Mouse (Mus musculus) hindbrain, embryonic 12.5 days (tissue): ENCODE results near the gene Slc4a2. TPM values are rescaled to one million over a fixed set of nuclear protein-coding genes. Genes with fewer than 3 reads are reported as not detected.

Source experiments
- ATAC-seq: fragments of 200-750 bp; cut with Nextera tagmentation; 2 replicates; pipeline ENCODE4 v1.8.0; 2017; ENCODE audit warnings: moderate TSS enrichment; ENCODE audit not compliant: low FRiP score
- H3K27ac ChIP-seq: fragments of 300-500 bp; sonication (generic); 2 replicates; pipeline ENCODE4 v1.5.1; 2016; ENCODE audit warnings: mild to moderate bottlenecking
- H3K27me3 ChIP-seq: fragments of 300-500 bp; sonication (generic); 2 replicates; pipeline ENCODE4 v1.6.1; 2016; ENCODE audit warnings: mild to moderate bottlenecking
- H3K36me3 ChIP-seq: fragments of 300-500 bp; sonication (generic); 2 replicates; pipeline ENCODE4 v1.6.1; 2016; ENCODE audit warnings: mild to moderate bottlenecking
- H3K4me1 ChIP-seq: fragments of 300-500 bp; sonication (generic); 2 replicates; pipeline ENCODE4 v1.6.1; 2016
- H3K4me2 ChIP-seq: fragments of 300-500 bp; sonication (generic); replicated peaks from 2 replicates; pipeline ENCODE4 v1.6.1; 2016; ENCODE audit warnings: mild to moderate bottlenecking
- H3K4me3 ChIP-seq: fragments of 300-500 bp; sonication (generic); 2 replicates; pipeline ENCODE4 v1.5.1; 2016; ENCODE audit warnings: mild to moderate bottlenecking
- H3K9ac ChIP-seq: fragments of 300-500 bp; sonication (generic); 2 replicates; pipeline ENCODE4 v1.6.1; 2016; ENCODE audit warnings: mild to moderate bottlenecking, moderate library complexity
- H3K9me3 ChIP-seq: fragments of 300-500 bp; sonication (generic); replicated peaks from 2 replicates; pipeline ENCODE4 v1.6.1; 2016; ENCODE audit warnings: mild to moderate bottlenecking
- WGBS: fragments of 180-500 bp; shearing (Covaris S2); methylation state at CpG from one replicate; pipeline ENCODE4 v1.1.7; 2016; 5-methylcytosine and 5-hydroxymethylcytosine counted together
- polyA plus RNA-seq: library from polyadenylated mRNA; unstranded; fragments of >200 nt; fragmentation: Nextera tagmentation; extraction: Ambion mirVana; gene quantifications from 2 replicates; pipeline ENCODE4 v1.2.1, GENCODE M21; 2016

Gene Slc4a2
- polyA plus RNA-seq, 1 experiment from 2014 or later = 38.1 TPM

DNA sequence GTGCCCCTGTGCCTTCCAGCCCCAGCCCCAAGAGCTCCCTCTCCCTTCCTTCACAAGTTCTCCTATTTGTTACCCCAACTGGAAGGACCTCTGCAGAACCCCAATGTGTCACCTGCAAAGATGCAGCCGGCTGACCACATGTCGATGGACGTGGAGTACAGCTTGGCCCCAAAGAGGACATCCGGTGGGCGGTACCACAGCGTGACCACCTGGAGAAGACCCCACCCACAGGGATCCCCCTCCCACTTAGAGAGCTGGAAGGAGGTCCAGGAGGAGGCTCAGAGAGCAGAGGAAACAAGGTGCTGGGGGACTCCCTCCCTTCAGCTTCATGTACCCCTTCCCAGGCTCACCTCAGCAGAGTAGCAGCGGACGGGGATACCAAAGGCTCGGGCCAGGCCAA is 3.3 kb upstream of the Slc4a2 start:
- H3K9ac ChIP-seq = no peak overlapping the region
- no peaks in the 10 kb centered on the region for H3K27me3 ChIP-seq
- no peak for ATAC-seq
- no peak overlapping the region for H3K4me3 ChIP-seq
- H3K27ac ChIP-seq = no peak overlapping the region
- H3K4me1 ChIP-seq = peaks cover 34% of the 10 kb centered on the region
- H3K4me2 ChIP-seq = no peak overlapping the region
- WGBS = 91% methylated on average over 9 of the region's 9 CpGs
- no peaks in the 10 kb centered on the region for H3K9me3 ChIP-seq
- H3K36me3 ChIP-seq = peaks cover 25% of the 10 kb centered on the region

GRCm38 (mm10) chr5:24424004-24424781 is 556 bp downstream of the Slc4a2 start:
- peak overlapping the region; percentile 72 for H3K9ac ChIP-seq
- 13% methylated on average over 21 of the region's 21 CpGs for WGBS
- peak overlapping the region; percentile 90 for H3K27ac ChIP-seq
- H3K27me3 ChIP-seq = peaks cover 13% of the 10 kb centered on the region; the same call in 1 of the 2 replicates
- H3K4me1 ChIP-seq = peaks cover 61% of the 10 kb centered on the region
- 0 out of 2 replicates have a peak, but pooled peaks have one; percentile 1 for ATAC-seq
- peak overlapping the region; percentile 57 for H3K4me3 ChIP-seq
- H3K4me2 ChIP-seq = peak overlapping the region; percentile 80
- no peaks in the 10 kb centered on the region for H3K9me3 ChIP-seq
- peaks cover 20% of the 10 kb centered on the region for H3K36me3 ChIP-seq

- no peak for ATAC-seq
- H3K27me3 ChIP-seq = peaks cover 13% of the 10 kb centered on the region; the same call in 1 of the 2 replicates
- peak overlapping the region; percentile 69 for H3K9ac ChIP-seq
- peak overlapping the region; percentile 90 for H3K27ac ChIP-seq
- peak overlapping the region; percentile 57 for H3K4me3 ChIP-seq
- H3K4me1 ChIP-seq = peaks cover 61% of the 10 kb centered on the region
- peak overlapping the region; percentile 80 for H3K4me2 ChIP-seq
- under 1% methylated on average over 55 of the region's 60 CpGs for WGBS
- no peaks in the 10 kb centered on the region for H3K9me3 ChIP-seq
- H3K36me3 ChIP-seq = peaks cover 20% of the 10 kb centered on the region
These were observed 1.3 kb downstream of the Slc4a2 start for GRCm38 (mm10) chr5:24424861-24425411.

GRCm38 (mm10) chr5:24425421-24426036 is 1.9 kb downstream of the Slc4a2 start:
- under 1% methylated on average over 24 of the region's 30 CpGs for WGBS
- no peak for ATAC-seq
- Histone ChIP-seq H3K36me3 (peaks cover 19% of the 10 kb centered on the region), H3K27me3 (peaks cover 13% of the 10 kb centered on the region; the same call in 1 of the 2 replicates), H3K4me3 (peak overlapping the region; percentile 57), H3K4me2 (peak overlapping the region; percentile 80), H3K4me1 (peaks cover 61% of the 10 kb centered on the region), H3K27ac (peak overlapping the region; percentile 90; the same call in 1 of the 2 replicates), H3K9me3 (no peaks in the 10 kb centered on the region), H3K9ac (peak overlapping the region; percentile 69)

DNA sequence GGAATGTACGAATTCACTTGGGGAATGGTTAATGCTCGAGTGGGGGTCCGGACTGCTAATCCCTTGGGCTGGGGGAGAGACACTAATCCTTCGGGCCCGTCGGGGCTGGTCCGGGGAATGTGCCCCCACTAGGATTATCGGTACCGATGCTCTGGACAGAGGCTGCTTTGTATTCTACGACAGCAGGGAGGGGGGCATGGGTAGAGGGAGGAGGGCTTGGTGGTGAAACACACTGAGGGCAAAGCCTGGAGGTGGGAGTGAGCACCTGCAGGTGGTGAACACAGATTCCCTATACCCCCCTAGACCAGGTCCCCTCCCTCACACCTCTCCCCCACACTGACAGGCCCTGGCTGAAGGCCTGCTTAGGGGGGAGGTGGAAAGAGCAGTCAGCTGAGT is 2.4 kb downstream of the Slc4a2 start:
- WGBS = 1% methylated on average over 10 of the region's 10 CpGs
- H3K27ac ChIP-seq = peak overlapping the region; percentile 90; the same call in 1 of the 2 replicates

DNA sequence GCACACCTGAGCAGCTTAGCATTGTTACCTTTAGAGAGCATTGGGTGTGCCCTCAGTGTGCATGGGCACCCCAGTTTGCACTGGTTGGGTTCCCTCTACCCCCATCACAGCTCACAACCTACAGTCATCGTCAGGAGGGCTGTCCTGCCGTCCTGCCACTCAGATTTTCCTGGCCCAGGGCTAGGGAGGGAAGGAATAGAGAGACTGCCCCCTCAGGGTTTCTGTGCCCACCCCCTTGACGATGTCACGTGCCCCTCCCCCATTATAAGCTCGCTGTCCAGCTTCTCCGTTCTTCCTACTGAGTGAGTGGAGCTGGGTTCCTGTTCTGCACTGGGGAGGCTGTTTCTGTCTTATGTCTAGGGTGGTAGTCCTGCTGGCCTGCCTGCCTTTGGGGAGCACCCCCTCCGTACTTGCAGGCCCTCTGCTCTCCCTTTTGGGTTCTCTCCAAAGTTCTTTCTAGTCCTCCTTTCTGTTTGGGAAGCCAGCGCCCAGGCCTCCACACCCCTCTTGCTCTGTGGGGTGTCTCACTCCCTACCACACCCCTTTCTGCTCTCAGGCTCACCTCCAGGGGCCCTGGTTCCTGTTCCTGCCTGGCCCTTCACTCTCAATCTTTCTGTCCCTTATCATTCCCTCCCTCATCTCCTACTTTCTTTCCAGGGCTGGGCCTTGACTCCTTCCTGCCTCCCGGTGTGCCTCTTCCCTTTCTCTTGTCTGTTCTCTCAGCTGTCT is 3.1 kb downstream of the Slc4a2 start:
- Histone ChIP-seq H3K4me2 (peak overlapping the region; percentile 80), H3K4me3 (peak overlapping the region; percentile 57; the same call in 1 of the 2 replicates), H3K27me3 (peaks cover 13% of the 10 kb centered on the region; the same call in 1 of the 2 replicates), H3K9ac (0 out of 2 replicates have a peak overlapping the region, but pooled peaks have one; percentile 69), H3K9me3 (no peaks in the 10 kb centered on the region), H3K36me3 (peaks cover 25% of the 10 kb centered on the region), H3K27ac (no peak overlapping the region), H3K4me1 (peaks cover 61% of the 10 kb centered on the region)
- ATAC-seq = no peak
- WGBS = 10% methylated on average over 9 of the region's 9 CpGs

More for the DNA sequence above, 2.4 kb downstream of the Slc4a2 start:
- Histone ChIP-seq H3K4me2 (peak overlapping the region; percentile 80), H3K4me1 (peaks cover 61% of the 10 kb centered on the region), H3K4me3 (peak overlapping the region; percentile 57), H3K9ac (peak overlapping the region; percentile 69), H3K36me3 (peaks cover 19% of the 10 kb centered on the region), H3K27me3 (peaks cover 13% of the 10 kb centered on the region; the same call in 1 of the 2 replicates), H3K9me3 (no peaks in the 10 kb centered on the region)
- no peak for ATAC-seq

- no peak overlapping the region for H3K4me3 ChIP-seq
- H3K27ac ChIP-seq = no peak overlapping the region
- H3K4me1 ChIP-seq = peaks cover 56% of the 10 kb centered on the region
- peaks cover 30% of the 10 kb centered on the region for H3K36me3 ChIP-seq
- ATAC-seq = no peak
- H3K9ac ChIP-seq = no peak overlapping the region
- no peaks in the 10 kb centered on the region for H3K9me3 ChIP-seq
- WGBS = 11% methylated on average over 12 of the region's 12 CpGs
- H3K4me2 ChIP-seq = peak overlapping the region; percentile 80
- peaks cover 13% of the 10 kb centered on the region; the same call in 1 of the 2 replicates for H3K27me3 ChIP-seq
These were observed 3.6 kb downstream of the Slc4a2 start for GRCm38 (mm10) chr5:24427285-24427633.

DNA sequence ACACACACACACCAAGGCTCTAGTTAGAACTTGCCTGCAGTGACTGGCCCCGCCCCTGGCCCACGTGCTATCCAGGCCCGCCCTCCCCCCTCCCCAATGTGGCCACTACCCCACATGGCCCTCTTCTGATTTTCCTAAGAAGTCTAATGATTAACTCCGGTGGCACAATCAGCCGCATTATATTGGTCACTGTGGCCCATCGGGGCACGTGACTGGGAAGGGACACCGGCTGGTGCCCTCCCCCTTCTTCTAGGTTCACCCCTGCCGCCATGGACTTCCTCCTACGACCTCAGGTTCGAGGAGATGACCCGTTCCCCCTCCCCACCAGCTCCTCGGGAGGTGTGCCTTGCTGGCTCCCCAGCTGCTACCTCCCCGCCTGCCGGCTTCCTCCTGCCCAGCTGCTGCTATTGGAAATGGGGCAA is 4.4 kb downstream of the Slc4a2 start:
- Histone ChIP-seq H3K36me3 (peaks cover 38% of the 10 kb centered on the region), H3K9me3 (no peaks in the 10 kb centered on the region), H3K9ac (peak overlapping the region; percentile 28; the same call in 1 of the 2 replicates), H3K4me2 (peak overlapping the region; percentile 80), H3K4me1 (peaks cover 48% of the 10 kb centered on the region), H3K27ac (no peak overlapping the region), H3K4me3 (no peak overlapping the region), H3K27me3 (peaks cover 13% of the 10 kb centered on the region; the same call in 1 of the 2 replicates)
- WGBS = 5% methylated on average over 15 of the region's 15 CpGs
- no peak for ATAC-seq

DNA sequence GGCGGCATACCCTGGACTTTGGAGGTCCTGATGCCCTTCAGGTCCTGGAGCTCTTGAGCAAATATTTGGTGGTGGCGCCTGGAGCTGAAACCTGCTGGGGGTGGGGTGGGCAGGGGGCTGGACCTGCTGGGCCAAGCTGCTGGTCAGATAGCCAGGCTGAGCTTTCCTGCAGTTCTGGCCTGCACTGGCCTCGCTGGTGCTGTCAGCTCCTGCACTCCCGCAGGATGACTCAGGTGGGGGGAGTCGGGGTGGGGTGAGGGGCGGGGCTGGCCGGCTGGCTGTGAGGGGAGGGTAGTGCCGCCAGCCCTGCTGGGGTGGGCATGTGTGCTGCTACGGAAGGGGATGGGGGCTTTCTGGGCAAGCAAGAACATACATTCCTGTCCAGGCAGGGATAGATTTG is 5.0 kb downstream of the Slc4a2 start:
- no peak overlapping the region for H3K9ac ChIP-seq

DNA sequence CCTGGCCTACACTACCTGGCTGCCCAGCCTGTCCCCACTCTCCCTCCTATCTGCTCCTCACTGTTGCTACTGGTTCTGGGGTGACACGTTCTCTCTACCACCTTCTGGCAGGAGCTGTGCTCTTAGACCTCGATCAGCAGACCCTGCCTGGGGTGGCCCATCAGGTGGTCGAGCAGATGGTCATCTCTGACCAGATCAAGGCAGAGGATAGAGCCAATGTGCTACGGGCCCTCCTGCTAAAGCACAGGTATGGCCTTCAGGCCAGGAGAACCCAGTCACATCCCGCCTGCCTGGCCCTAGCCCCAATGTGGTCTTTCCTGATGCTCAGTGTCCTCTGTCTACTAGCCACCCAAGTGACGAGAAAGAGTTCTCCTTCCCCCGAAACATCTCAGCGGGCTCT is 10.4 kb downstream of the Slc4a2 start:
- peaks cover 73% of the 10 kb centered on the region for H3K36me3 ChIP-seq
- ATAC-seq = no peak
- 91% methylated on average over 8 of the region's 8 CpGs for WGBS

More for the DNA sequence above, 5.0 kb downstream of the Slc4a2 start:
- H3K27me3 ChIP-seq = peaks cover 13% of the 10 kb centered on the region; the same call in 1 of the 2 replicates
- peaks cover 47% of the 10 kb centered on the region for H3K4me1 ChIP-seq
- no peak for ATAC-seq
- no peaks in the 10 kb centered on the region for H3K9me3 ChIP-seq
- H3K4me2 ChIP-seq = peak overlapping the region; percentile 80; the same call in 1 of the 2 replicates
- H3K36me3 ChIP-seq = peaks cover 44% of the 10 kb centered on the region
- no peak overlapping the region for H3K4me3 ChIP-seq
- no peak overlapping the region for H3K27ac ChIP-seq
- 19% methylated on average over 9 of the region's 9 CpGs for WGBS

DNA sequence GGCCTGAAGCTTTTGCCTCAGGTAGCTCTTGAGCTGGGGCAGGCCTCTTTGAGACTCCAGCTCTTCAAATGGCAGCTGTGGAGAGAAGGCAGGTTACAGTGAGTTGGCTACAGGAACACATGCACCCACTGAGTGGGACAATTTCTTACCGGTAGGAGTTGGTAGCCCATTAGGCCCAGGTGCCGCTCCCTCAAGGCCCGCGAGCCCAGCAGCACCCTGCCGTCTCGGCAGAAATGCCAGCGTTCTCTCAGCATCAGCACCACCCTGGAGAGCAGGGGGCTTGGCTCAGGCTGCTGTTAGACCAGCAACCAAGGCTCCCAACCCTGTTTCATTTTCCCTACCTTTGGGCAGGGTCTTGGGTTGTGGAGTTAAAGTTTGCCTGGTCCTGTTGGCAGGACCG is 17.6 kb downstream of the Slc4a2 start:
- no peaks in the 10 kb centered on the region for H3K9me3 ChIP-seq
- no peaks in the 10 kb centered on the region for H3K27me3 ChIP-seq
- H3K27ac ChIP-seq = no peak overlapping the region
- H3K4me1 ChIP-seq = peaks cover 19% of the 10 kb centered on the region
- no peak overlapping the region for H3K4me3 ChIP-seq
- H3K9ac ChIP-seq = no peak overlapping the region
- H3K4me2 ChIP-seq = no peak overlapping the region
- H3K36me3 ChIP-seq = peaks cover 45% of the 10 kb centered on the region
- ATAC-seq = no peak
- WGBS = 94% methylated on average over 8 of the region's 8 CpGs

More for the DNA sequence above, 10.4 kb downstream of the Slc4a2 start:
- Histone ChIP-seq H3K9me3 (no peaks in the 10 kb centered on the region), H3K4me1 (no peaks in the 10 kb centered on the region), H3K9ac (no peak overlapping the region), H3K4me2 (no peak overlapping the region), H3K4me3 (no peak overlapping the region), H3K27ac (no peak overlapping the region), H3K27me3 (no peaks in the 10 kb centered on the region)
